Mouse (Mus musculus): Measurements from ENCODE around the gene Ryk. TPM values are rescaled to one million over a fixed set of nuclear protein-coding genes. Genes with fewer than 3 reads are reported as not detected.

The Ryk gene
- total and polyA plus RNA-seq, 2 experiments from 2014 or later: 9.3 to 47.7 TPM

DNA sequence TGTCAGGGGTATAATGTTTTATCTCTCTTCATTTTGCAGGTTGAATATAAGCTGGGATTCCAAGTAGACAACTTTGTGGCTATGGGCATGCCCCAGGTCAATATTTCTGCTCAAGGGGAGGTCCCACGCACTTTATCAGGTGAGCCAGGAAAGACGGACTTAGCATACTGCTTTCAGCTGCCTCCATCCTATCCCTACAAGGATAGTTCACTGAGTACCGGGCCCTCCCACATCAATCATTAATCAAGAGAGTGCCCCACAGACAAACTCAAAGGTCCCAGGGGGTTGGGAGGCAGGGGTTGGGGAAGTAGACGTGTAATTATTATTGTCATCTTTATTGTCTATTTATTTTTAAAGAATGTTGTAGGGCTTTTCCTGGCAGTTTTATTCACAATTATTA lies 32.8 kb downstream of the Ryk start:
- ATAC-seq (no peak), DNase-seq (ENCODE audit: low spot score) (no peak)
- Histone ChIP-seq H3K27ac (no peak overlapping the region), H3K4me2 (ENCODE audit: low read depth, low read length) (no peak overlapping the region), H3K4me1 (ENCODE audit: insufficient read depth, low read length) (peaks cover 13% of the 10 kb centered on the region), H3K9me3 (ENCODE audit: low read length) (no peaks in the 10 kb centered on the region), H3K27me3 (ENCODE audit: insufficient read depth, low read length) (no peaks in the 10 kb centered on the region), H3K9ac (replicated peaks; ENCODE audit: low read length) (no peak overlapping the region), H3K4me3 (ENCODE audit: low read length) (no peak overlapping the region), H3K36me3 (ENCODE audit: insufficient read depth, low read length) (peaks cover 16% of the 10 kb centered on the region; the same call in 1 of the 2 replicates)
- 75% methylated on average over 4 of the region's 4 CpGs for WGBS
- TF ChIP-seq CTCF (IDR thresholded peaks at IDR 0.05; ENCODE audit: low read depth): no peak

GRCm38 (mm10) chr9:102868451-102868850 lies 33.7 kb downstream of the Ryk start:
- no peaks in the 10 kb centered on the region for H3K9me3 ChIP-seq (ENCODE audit: low read length)
- 80% methylated on average over 7 of the region's 7 CpGs for WGBS
- H3K9ac ChIP-seq (replicated peaks; ENCODE audit: low read length): no peak overlapping the region
- no peak overlapping the region for H3K27ac ChIP-seq
- ATAC-seq (no peak), DNase-seq (ENCODE audit: low spot score) (no peak)
- no peak overlapping the region for H3K4me3 ChIP-seq (ENCODE audit: low read length)
- H3K4me1 ChIP-seq (ENCODE audit: insufficient read depth, low read length): peaks cover 11% of the 10 kb centered on the region
- H3K36me3 ChIP-seq (ENCODE audit: insufficient read depth, low read length): peaks cover 16% of the 10 kb centered on the region; the same call in 1 of the 2 replicates
- H3K27me3 ChIP-seq (ENCODE audit: insufficient read depth, low read length): no peaks in the 10 kb centered on the region
- no peak for TF ChIP-seq CTCF (IDR thresholded peaks at IDR 0.05; ENCODE audit: low read depth)
- no peak overlapping the region for H3K4me2 ChIP-seq (ENCODE audit: low read depth, low read length)

- 88% methylated on average over 7 of the region's 7 CpGs for WGBS
- H3K9me3 ChIP-seq (ENCODE audit: low read length): no peaks in the 10 kb centered on the region
- no peak overlapping the region for H3K9ac ChIP-seq (replicated peaks; ENCODE audit: low read length)
- H3K4me2 ChIP-seq (ENCODE audit: low read depth, low read length): no peak overlapping the region
- peaks cover 27% of the 10 kb centered on the region; the same call in 1 of the 2 replicates for H3K36me3 ChIP-seq (ENCODE audit: insufficient read depth, low read length)
- no peak for TF ChIP-seq CTCF (IDR thresholded peaks at IDR 0.05; ENCODE audit: low read depth)
- no peak overlapping the region for H3K27ac ChIP-seq
- H3K27me3 ChIP-seq (ENCODE audit: insufficient read depth, low read length): no peaks in the 10 kb centered on the region
- H3K4me1 ChIP-seq (ENCODE audit: insufficient read depth, low read length): no peaks in the 10 kb centered on the region
- no peak overlapping the region for H3K4me3 ChIP-seq (ENCODE audit: low read length)
- ATAC-seq (no peak), DNase-seq (ENCODE audit: low spot score) (no peak)
Measured at GRCm38 (mm10) chr9:102876054-102876690, 41.5 kb downstream of the Ryk start.

GRCm38 (mm10) chr9:102877916-102878315 lies 43.2 kb downstream of the Ryk start:
- no peak for TF ChIP-seq CTCF (IDR thresholded peaks at IDR 0.05; ENCODE audit: low read depth)
- Histone ChIP-seq H3K9ac (replicated peaks; ENCODE audit: low read length) (no peak overlapping the region), H3K9me3 (ENCODE audit: low read length) (no peaks in the 10 kb centered on the region), H3K27ac (no peak overlapping the region), H3K4me2 (ENCODE audit: low read depth, low read length) (no peak overlapping the region), H3K4me1 (ENCODE audit: insufficient read depth, low read length) (no peaks in the 10 kb centered on the region), H3K4me3 (ENCODE audit: low read length) (no peak overlapping the region), H3K27me3 (ENCODE audit: insufficient read depth, low read length) (no peaks in the 10 kb centered on the region), H3K36me3 (ENCODE audit: insufficient read depth, low read length) (peaks cover 23% of the 10 kb centered on the region; the same call in 1 of the 2 replicates)
- ATAC-seq (peak; percentile 24; the same call in 1 of the 2 replicates), DNase-seq (ENCODE audit: low spot score) (no peak)
- 65% methylated on average over 9 of the region's 9 CpGs for WGBS

DNA sequence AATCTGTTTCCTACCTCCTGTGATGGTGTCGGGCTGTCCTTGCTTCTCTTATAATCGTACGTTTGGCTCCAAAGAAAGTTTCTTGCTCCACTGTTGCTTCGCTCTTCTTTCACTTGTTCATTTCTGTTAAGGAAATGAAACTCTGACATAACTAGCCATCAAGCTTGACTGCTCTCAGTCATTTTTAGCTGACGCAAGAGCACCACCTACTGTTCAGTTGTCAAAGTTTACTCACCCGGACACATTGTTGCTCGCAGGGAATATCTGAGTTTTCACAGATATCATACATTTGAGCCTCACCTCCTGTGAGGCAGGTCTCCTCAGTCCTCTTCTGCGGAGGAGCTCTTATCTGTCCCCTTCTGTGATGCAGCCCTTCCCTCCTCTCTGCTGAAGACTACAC lies 44.8 kb downstream of the Ryk start:
- no peak overlapping the region for H3K9ac ChIP-seq (replicated peaks; ENCODE audit: low read length)
- ATAC-seq (no peak), DNase-seq (ENCODE audit: low spot score) (peak; percentile 81)
- peak; percentile 73 for TF ChIP-seq CTCF (IDR thresholded peaks at IDR 0.05; ENCODE audit: low read depth)
- no peak overlapping the region for H3K4me3 ChIP-seq (ENCODE audit: low read length)
- H3K9me3 ChIP-seq (ENCODE audit: low read length): no peaks in the 10 kb centered on the region
- H3K27me3 ChIP-seq (ENCODE audit: insufficient read depth, low read length): no peaks in the 10 kb centered on the region
- H3K27ac ChIP-seq: no peak overlapping the region
- H3K36me3 ChIP-seq (ENCODE audit: insufficient read depth, low read length): peaks cover 23% of the 10 kb centered on the region; the same call in 1 of the 2 replicates
- H3K4me2 ChIP-seq (ENCODE audit: low read depth, low read length): no peak overlapping the region
- H3K4me1 ChIP-seq (ENCODE audit: insufficient read depth, low read length): no peaks in the 10 kb centered on the region
- 59% methylated on average over 8 of the region's 8 CpGs for WGBS

- Histone ChIP-seq H3K9me3 (ENCODE audit: low read length) (no peaks in the 10 kb centered on the region), H3K27me3 (ENCODE audit: insufficient read depth, low read length) (no peaks in the 10 kb centered on the region), H3K4me2 (ENCODE audit: low read depth, low read length) (no peak overlapping the region), H3K9ac (replicated peaks; ENCODE audit: low read length) (no peak overlapping the region), H3K4me3 (ENCODE audit: low read length) (no peak overlapping the region), H3K4me1 (ENCODE audit: insufficient read depth, low read length) (no peaks in the 10 kb centered on the region), H3K36me3 (ENCODE audit: insufficient read depth, low read length) (peaks cover 11% of the 10 kb centered on the region; the same call in 1 of the 2 replicates), H3K27ac (no peak overlapping the region)
- DNase-seq (ENCODE audit: low spot score) (no peak), ATAC-seq (no peak)
- no peak for TF ChIP-seq CTCF (IDR thresholded peaks at IDR 0.05; ENCODE audit: low read depth)
- 88% methylated on average over 9 of the region's 9 CpGs for WGBS
Measured at GRCm38 (mm10) chr9:102884703-102885102, 50.0 kb downstream of the Ryk start.

GRCm38 (mm10) chr9:102890166-102890565 lies 55.4 kb downstream of the Ryk start:
- no peaks in the 10 kb centered on the region for H3K27me3 ChIP-seq (ENCODE audit: insufficient read depth, low read length)
- no peaks in the 10 kb centered on the region for H3K9me3 ChIP-seq (ENCODE audit: low read length)
- H3K27ac ChIP-seq: no peak overlapping the region
- ATAC-seq (no peak), DNase-seq (ENCODE audit: low spot score) (no peak)
- H3K36me3 ChIP-seq (ENCODE audit: insufficient read depth, low read length): peaks cover 29% of the 10 kb centered on the region
- H3K4me2 ChIP-seq (ENCODE audit: low read depth, low read length): no peak overlapping the region
- H3K4me1 ChIP-seq (ENCODE audit: insufficient read depth, low read length): no peaks in the 10 kb centered on the region
- 76% methylated on average over 9 of the region's 9 CpGs for WGBS
- TF ChIP-seq CTCF (IDR thresholded peaks at IDR 0.05; ENCODE audit: low read depth): no peak
- H3K9ac ChIP-seq (replicated peaks; ENCODE audit: low read length): no peak overlapping the region
- no peak overlapping the region for H3K4me3 ChIP-seq (ENCODE audit: low read length)

Data from hindbrain, postnatal 0 days (tissue).